Mouse (Mus musculus): ENCODE results near the gene Arhgef39. TPM values are rescaled to one million over a fixed set of nuclear protein-coding genes. Genes with fewer than 3 reads are reported as not detected.
A peak's percentile ranks its signal among the peaks of the same experiment; 100 is the strongest.

The Arhgef39 gene
- polyA plus RNA-seq, 1 experiment = 2.8 TPM

GRCm38 (mm10) chr4:43465935-43466334 is 33.6 kb downstream of the Arhgef39 start:
- H3K4me1 ChIP-seq (ENCODE audit: control insufficient read depth, insufficient read depth, low read length) = no peaks in the 10 kb centered on the region
- H3K27me3 ChIP-seq (ENCODE audit: control insufficient read depth, insufficient read depth, low read length) = no peaks in the 10 kb centered on the region
- TF ChIP-seq POLR2A (IDR thresholded peaks at IDR 0.05; ENCODE audit: borderline replicate concordance, insufficient read depth, low read length) = no peak
- no peak for TF ChIP-seq CTCF (IDR thresholded peaks at IDR 0.05; ENCODE audit: borderline replicate concordance, insufficient read depth, low read depth, low read length)
- H3K27ac ChIP-seq (ENCODE audit: insufficient read depth, low read length) = no peak overlapping the region
- no peak for DNase-seq
- no peak overlapping the region for H3K4me3 ChIP-seq (replicated peaks; ENCODE audit: insufficient read depth, low read depth, low read length)
- WGBS = 86% methylated on average over 6 of the region's 6 CpGs

- 89% methylated on average over 5 of the region's 5 CpGs for WGBS
Measured at GRCm38 (mm10) chr4:43463102-43463501, 36.4 kb downstream of the Arhgef39 start.

GRCm38 (mm10) chr4:43457124-43457523 is 42.4 kb downstream of the Arhgef39 start:
- Histone ChIP-seq H3K27ac (ENCODE audit: insufficient read depth, low read length) (no peak overlapping the region), H3K4me3 (replicated peaks; ENCODE audit: insufficient read depth, low read depth, low read length) (no peak overlapping the region), H3K27me3 (ENCODE audit: control insufficient read depth, insufficient read depth, low read length) (no peaks in the 10 kb centered on the region), H3K4me1 (ENCODE audit: control insufficient read depth, insufficient read depth, low read length) (no peaks in the 10 kb centered on the region; the same call in 1 of the 2 replicates)
- TF ChIP-seq POLR2A (IDR thresholded peaks at IDR 0.05; ENCODE audit: borderline replicate concordance, insufficient read depth, low read length) (no peak), CTCF (IDR thresholded peaks at IDR 0.05; ENCODE audit: borderline replicate concordance, insufficient read depth, low read depth, low read length) (no peak)
- no peak for DNase-seq
- 27% methylated on average over 8 of the region's 8 CpGs for WGBS

More at GRCm38 (mm10) chr4:43463102-43463501, 36.4 kb downstream of the Arhgef39 start:
- TF ChIP-seq CTCF (IDR thresholded peaks at IDR 0.05; ENCODE audit: borderline replicate concordance, insufficient read depth, low read depth, low read length) = no peak
- TF ChIP-seq POLR2A (IDR thresholded peaks at IDR 0.05; ENCODE audit: borderline replicate concordance, insufficient read depth, low read length) = no peak
- H3K4me1 ChIP-seq (ENCODE audit: control insufficient read depth, insufficient read depth, low read length) = no peaks in the 10 kb centered on the region
- H3K4me3 ChIP-seq (replicated peaks; ENCODE audit: insufficient read depth, low read depth, low read length) = no peak overlapping the region
- no peak overlapping the region for H3K27ac ChIP-seq (ENCODE audit: insufficient read depth, low read length)
- no peak for DNase-seq
- no peaks in the 10 kb centered on the region for H3K27me3 ChIP-seq (ENCODE audit: control insufficient read depth, insufficient read depth, low read length)

GRCm38 (mm10) chr4:43456470-43456869 is 43.0 kb downstream of the Arhgef39 start:
- WGBS = 50% methylated on average over 4 of the region's 4 CpGs
- H3K27me3 ChIP-seq (ENCODE audit: control insufficient read depth, insufficient read depth, low read length) = no peaks in the 10 kb centered on the region
- H3K27ac ChIP-seq (ENCODE audit: insufficient read depth, low read length) = no peak overlapping the region
- no peaks in the 10 kb centered on the region; the same call in 1 of the 2 replicates for H3K4me1 ChIP-seq (ENCODE audit: control insufficient read depth, insufficient read depth, low read length)
- TF ChIP-seq POLR2A (IDR thresholded peaks at IDR 0.05; ENCODE audit: borderline replicate concordance, insufficient read depth, low read length) (no peak), CTCF (IDR thresholded peaks at IDR 0.05; ENCODE audit: borderline replicate concordance, insufficient read depth, low read depth, low read length) (no peak)
- no peak overlapping the region for H3K4me3 ChIP-seq (replicated peaks; ENCODE audit: insufficient read depth, low read depth, low read length)
- no peak for DNase-seq

- WGBS = 22% methylated on average over 20 of the region's 20 CpGs
- DNase-seq = no peak
- peak within 1 kb of the TSS; percentile 6 for H3K4me3 ChIP-seq (replicated peaks; ENCODE audit: insufficient read depth, low read depth, low read length)
- H3K4me1 ChIP-seq (ENCODE audit: control insufficient read depth, insufficient read depth, low read length) = no peaks in the 10 kb centered on the region; the same call in 1 of the 2 replicates
- H3K27ac ChIP-seq (ENCODE audit: insufficient read depth, low read length) = no peak within 1 kb of the TSS
- no peak for TF ChIP-seq POLR2A (IDR thresholded peaks at IDR 0.05; ENCODE audit: borderline replicate concordance, insufficient read depth, low read length)
- TF ChIP-seq CTCF (IDR thresholded peaks at IDR 0.05; ENCODE audit: borderline replicate concordance, insufficient read depth, low read depth, low read length) = peak; percentile 29; the same call in 1 of the 2 replicates
- H3K27me3 ChIP-seq (ENCODE audit: control insufficient read depth, insufficient read depth, low read length) = no peaks in the 10 kb centered on the region
Measured at GRCm38 (mm10) chr4:43454041-43454836, 45.3 kb downstream of the Arhgef39 start, which contains the start of gene Cd72. Gene Cd72 (minus strand): TSS chr4:43454628.

- no peak for TF ChIP-seq CTCF (IDR thresholded peaks at IDR 0.05; ENCODE audit: borderline replicate concordance, insufficient read depth, low read depth, low read length)
- TF ChIP-seq POLR2A (IDR thresholded peaks at IDR 0.05; ENCODE audit: borderline replicate concordance, insufficient read depth, low read length) = no peak
- Histone ChIP-seq H3K4me3 (replicated peaks; ENCODE audit: insufficient read depth, low read depth, low read length) (peak overlapping the region; percentile 6), H3K4me1 (ENCODE audit: control insufficient read depth, insufficient read depth, low read length) (peaks cover 1% of the 10 kb centered on the region; the same call in 1 of the 2 replicates), H3K27ac (ENCODE audit: insufficient read depth, low read length) (no peak overlapping the region), H3K27me3 (ENCODE audit: control insufficient read depth, insufficient read depth, low read length) (no peaks in the 10 kb centered on the region)
- WGBS = 2% methylated on average over 18 of the region's 18 CpGs
- no peak for DNase-seq
Measured at GRCm38 (mm10) chr4:43453413-43453812, 46.1 kb downstream of the Arhgef39 start.

GRCm38 (mm10) chr4:43452315-43452714 is 47.2 kb downstream of the Arhgef39 start:
- no peak overlapping the region for H3K27ac ChIP-seq (ENCODE audit: insufficient read depth, low read length)
- TF ChIP-seq CTCF (IDR thresholded peaks at IDR 0.05; ENCODE audit: borderline replicate concordance, insufficient read depth, low read depth, low read length) (no peak), POLR2A (IDR thresholded peaks at IDR 0.05; ENCODE audit: borderline replicate concordance, insufficient read depth, low read length) (no peak)
- H3K4me3 ChIP-seq (replicated peaks; ENCODE audit: insufficient read depth, low read depth, low read length) = no peak overlapping the region
- WGBS = 50% methylated on average over 11 of the region's 11 CpGs
- no peaks in the 10 kb centered on the region for H3K27me3 ChIP-seq (ENCODE audit: control insufficient read depth, insufficient read depth, low read length)
- H3K4me1 ChIP-seq (ENCODE audit: control insufficient read depth, insufficient read depth, low read length) = peaks cover 3% of the 10 kb centered on the region; the same call in 1 of the 2 replicates
- DNase-seq = no peak

- Histone ChIP-seq H3K27me3 (ENCODE audit: control insufficient read depth, insufficient read depth, low read length) (no peaks in the 10 kb centered on the region), H3K4me3 (replicated peaks; ENCODE audit: insufficient read depth, low read depth, low read length) (no peak overlapping the region), H3K4me1 (ENCODE audit: control insufficient read depth, insufficient read depth, low read length) (peaks cover 7% of the 10 kb centered on the region; the same call in 1 of the 2 replicates), H3K27ac (ENCODE audit: insufficient read depth, low read length) (no peak overlapping the region)
- WGBS = 37% methylated on average over 3 of the region's 3 CpGs
- no peak for TF ChIP-seq POLR2A (IDR thresholded peaks at IDR 0.05; ENCODE audit: borderline replicate concordance, insufficient read depth, low read length)
- DNase-seq = peak; percentile 44 to 55
Measured at GRCm38 (mm10) chr4:43448554-43448953, 50.9 kb downstream of the Arhgef39 start.

Measured in cerebellum, adult 2 months (tissue).